Mouse (Mus musculus) thymus, postnatal 0 days (tissue): Measurements from ENCODE around the gene Cpxm1. TPM values are rescaled to one million over a fixed set of nuclear protein-coding genes. Genes with fewer than 3 reads are reported as not detected.

Experiments used
- DNase-seq: peaks from one replicate; pipeline ENCODE4 v3.0.0-alpha.2; 2015; ENCODE audit warnings: low spot score
- polyA plus RNA-seq: library from polyadenylated mRNA; unstranded; fragments of >200 nt; fragmentation: Nextera tagmentation; extraction: Ambion mirVana; gene quantifications from 2 replicates; pipeline ENCODE4 v1.2.1, GENCODE M21; 2015

Gene Cpxm1
- polyA plus RNA-seq, 1 experiment from 2014 or later, result 4.9 TPM

- no peak for DNase-seq
Observed at GRCm38 (mm10) chr2:130341220-130341580, 56.2 kb downstream of the Cpxm1 start.

Other genes starting within 250 kb of the Cpxm1 start
- gene Snrpb, start 218.2 kb downstream of the Cpxm1 start, polyA plus RNA-seq, result 686 and 699 TPM in 2 replicates
- 0.05 TPM in 1 of 2 replicates, not detected in the other for gene Tmc2, start 202.4 kb downstream of the Cpxm1 start, polyA plus RNA-seq
- gene Nop56, start 123.1 kb downstream of the Cpxm1 start, polyA plus RNA-seq, result 322 and 360 TPM in 2 replicates
- gene Idh3b, start 113.0 kb downstream of the Cpxm1 start, polyA plus RNA-seq, result 134 and 146 TPM in 2 replicates
- gene Ebf4, start 102.4 kb downstream of the Cpxm1 start, polyA plus RNA-seq, result 0.12 and 0.15 TPM in 2 replicates
- not detected in 2 replicates for gene Gm28372, start 7.7 kb upstream of the Cpxm1 start, polyA plus RNA-seq
- not detected in 2 replicates for gene 1700020A23Rik, start 7.7 kb upstream of the Cpxm1 start, polyA plus RNA-seq
- not detected in 2 replicates for gene Tmem239, start 8.9 kb upstream of the Cpxm1 start, polyA plus RNA-seq
- 97.7 and 101 TPM in 2 replicates for gene Vps16, start 26.8 kb upstream of the Cpxm1 start, polyA plus RNA-seq
- 6.5 and 8.0 TPM in 2 replicates for gene Pced1a, start 27.1 kb upstream of the Cpxm1 start, polyA plus RNA-seq
- 73.8 and 85.4 TPM in 2 replicates for gene Ptpra, start 52.7 kb upstream of the Cpxm1 start, polyA plus RNA-seq
- 140 and 150 TPM in 2 replicates for gene Mrps26, start 166.2 kb upstream of the Cpxm1 start, polyA plus RNA-seq
- gene Oxt, start 178.6 kb upstream of the Cpxm1 start, polyA plus RNA-seq, result 0.55 and 1.3 TPM in 2 replicates
- 1.6 and 2.7 TPM in 2 replicates for gene Avp, start 185.0 kb upstream of the Cpxm1 start, polyA plus RNA-seq
- gene Fastkd5, start 232.5 kb upstream of the Cpxm1 start, polyA plus RNA-seq, result 13.6 and 16.7 TPM in 2 replicates
- gene Ubox5, start 232.5 kb upstream of the Cpxm1 start, polyA plus RNA-seq, result 8.6 and 9.3 TPM in 2 replicates
- gene Lzts3, start 245.2 kb upstream of the Cpxm1 start, polyA plus RNA-seq, result 0.55 and 0.58 TPM in 2 replicates